Mouse (Mus musculus) frontal cortex, adult (tissue): Measurements from ENCODE around the gene Kiss1r.
A peak's percentile ranks its signal among the peaks of the same experiment; 100 is the strongest.
"Not testable (repeated sequence)": the region's sequence is repeated elsewhere in the genome, so short reads cannot be mapped to it uniquely, and the experiment has no call there.

Source experiments
- ATAC-seq: cut with Nextera tagmentation; 2 replicates; pipeline ENCODE4 v1.9.2; 2017; ENCODE audit warnings: mild to moderate bottlenecking, moderate library complexity, mixed read lengths; ENCODE audit not compliant: low TSS enrichment

Gene Kiss1r

GRCm38 (mm10) chr10:79937775-79938526, 21.2 kb downstream of the Kiss1r start:
- no peak for ATAC-seq

- ATAC-seq: no peak
Observed at GRCm38 (mm10) chr10:79940749-79941148, 24.0 kb downstream of the Kiss1r start.

GRCm38 (mm10) chr10:79942988-79943387, 26.2 kb downstream of the Kiss1r start:
- no peak for ATAC-seq

- no peak for ATAC-seq
Observed at GRCm38 (mm10) chr10:79943471-79943901, 26.7 kb downstream of the Kiss1r start.

- ATAC-seq: no peak
Observed at GRCm38 (mm10) chr10:79945507-79946234, 28.9 kb downstream of the Kiss1r start.

GRCm38 (mm10) chr10:79946752-79947322, 30.1 kb downstream of the Kiss1r start:
- ATAC-seq: no peak

GRCm38 (mm10) chr10:79947502-79947901, 30.7 kb downstream of the Kiss1r start:
- ATAC-seq: no peak

- no peak for ATAC-seq
Observed at GRCm38 (mm10) chr10:79949873-79950272, 33.1 kb downstream of the Kiss1r start.

GRCm38 (mm10) chr10:79950661-79951060, 33.9 kb downstream of the Kiss1r start:
- ATAC-seq: no peak

- no peak for ATAC-seq
Observed at GRCm38 (mm10) chr10:79953946-79954345, 37.2 kb downstream of the Kiss1r start.

- no peak for ATAC-seq
Observed at GRCm38 (mm10) chr10:79955691-79956090, 38.9 kb downstream of the Kiss1r start.

- no peak for ATAC-seq
Observed at GRCm38 (mm10) chr10:79956643-79957154, 39.9 kb downstream of the Kiss1r start.

- ATAC-seq: 0 out of 2 replicates have a peak, but pooled peaks have one; percentile 32
Observed at GRCm38 (mm10) chr10:79958140-79958816, 41.5 kb downstream of the Kiss1r start.

- ATAC-seq: not testable (repeated sequence)
Observed at GRCm38 (mm10) chr10:79959412-79959811, 42.6 kb downstream of the Kiss1r start.

GRCm38 (mm10) chr10:79959847-79960601, 43.3 kb downstream of the Kiss1r start, which contains the start of gene Wdr18:
TSS of gene Wdr18 (plus strand) at chr10:79960152.
- peak; percentile 92 for ATAC-seq

- ATAC-seq: no peak
Observed at GRCm38 (mm10) chr10:79960671-79961294, 44.0 kb downstream of the Kiss1r start.

GRCm38 (mm10) chr10:79964727-79965126, 48.0 kb downstream of the Kiss1r start:
- ATAC-seq: no peak

- ATAC-seq: no peak
Observed at GRCm38 (mm10) chr10:79965325-79965724, 48.6 kb downstream of the Kiss1r start.

GRCm38 (mm10) chr10:79966886-79967400, 50.2 kb downstream of the Kiss1r start:
- no peak for ATAC-seq

GRCm38 (mm10) chr10:79968181-79968580, 51.4 kb downstream of the Kiss1r start:
- no peak for ATAC-seq
